ENCODE assay signal across 15 mouse cellular contexts in the genomic region with DNA sequence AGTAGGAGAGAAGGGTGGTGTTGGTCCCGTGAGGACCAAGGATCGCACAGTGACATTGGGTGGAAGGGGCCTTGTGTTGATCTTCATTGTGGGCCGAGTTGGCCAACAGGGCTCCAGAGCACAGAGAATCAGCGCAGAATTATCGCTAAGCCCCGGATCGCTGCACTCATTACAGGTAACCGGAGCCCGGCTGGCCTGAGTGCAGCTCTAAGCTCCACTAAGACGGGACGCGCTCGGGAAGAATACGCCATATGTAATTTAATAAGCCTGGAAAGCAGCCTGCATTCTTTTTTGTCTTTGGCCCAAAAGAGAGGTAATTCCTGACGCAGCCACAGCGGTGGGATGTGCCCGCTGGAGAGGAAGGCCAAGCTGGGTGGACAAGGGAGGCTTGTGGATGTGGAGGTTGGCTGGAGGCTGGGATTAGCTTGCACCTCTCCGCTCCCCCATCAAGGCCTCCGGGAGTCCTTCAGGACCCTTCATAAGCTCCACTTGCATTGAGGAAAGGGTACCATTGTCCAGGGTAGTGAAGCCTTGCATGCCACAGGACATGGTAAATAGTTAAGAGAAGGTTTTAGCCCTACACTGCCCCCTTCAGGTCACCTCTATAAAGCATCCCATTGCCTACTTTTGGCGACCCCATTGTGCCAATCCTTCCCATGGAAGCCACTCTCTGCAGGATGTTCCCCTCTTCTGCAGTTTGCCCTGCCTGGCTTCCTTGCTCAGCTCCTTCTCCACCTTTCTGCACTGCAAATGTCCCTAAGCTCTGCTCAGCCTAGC.
DNase-seq lines count a peak whose midpoint lies in the region; ATAC-seq and TF ChIP-seq lines count a peak whose summit lies in the region.
"Had no signal": no experiment of that assay in that cellular context is flagged by ENCODE, and none has a peak within 500 bp of the region (broad histone marks: within the 10 kb centered on the region; RNA-seq: fewer than 3 reads in every experiment).

No protein-coding gene starts in this region.

- peak; percentile 10 for DNase-seq in A20 (ENCODE audit: low read depth, low spot score)
- DNase-seq in lung, postnatal 0 days (ENCODE audit: low spot score), result no peak
- no peak for DNase-seq in urinary bladder, postnatal 25 days (ENCODE audit: low spot score)
- DNase-seq: cerebellum, adult 8-10 months; heart, postnatal 4 days; lung, postnatal 10 days; right cerebral cortex, postnatal 4 days; thymus, postnatal 36 days had no signal

- no peaks in the 10 kb centered on the region for H3K36me3 ChIP-seq in intestine, postnatal 0 days (ENCODE audit: control insufficient read depth, insufficient read depth)
- no peaks in the 10 kb centered on the region for H3K36me3 ChIP-seq in intestine, embryonic 15.5 days
- no peaks in the 10 kb centered on the region for H3K36me3 ChIP-seq in ES-Bruce4 (ENCODE audit: control insufficient read depth, insufficient read depth, low read length, poor library complexity, severe bottlenecking)
- H3K36me3 ChIP-seq in embryonic facial prominence, embryonic 12.5 days, result no peaks in the 10 kb centered on the region
- no peaks in the 10 kb centered on the region for H3K36me3 ChIP-seq in lung, postnatal 0 days (ENCODE audit: insufficient read depth, low read length)
- H3K36me3 ChIP-seq: limb, embryonic 12.5 days; midbrain, embryonic 10.5 days had no signal

- H3K4me3 ChIP-seq in intestine, postnatal 0 days (ENCODE audit: low read depth, low read length), result no peak overlapping the region
- no peak overlapping the region for H3K4me3 ChIP-seq in intestine, embryonic 15.5 days (replicated peaks)
- peak overlapping the region; percentile 30; the same call in 1 of the 2 replicates for H3K4me3 ChIP-seq in ES-Bruce4 (ENCODE audit: low read depth, low read length)
- H3K4me3 ChIP-seq in embryonic facial prominence, embryonic 12.5 days, result no peak overlapping the region
- H3K4me3 ChIP-seq in lung, postnatal 0 days (ENCODE audit: low read depth, low read length), result no peak overlapping the region
- H3K4me3 ChIP-seq: erythroblast, embryonic 14.5 days; limb, embryonic 12.5 days; midbrain, embryonic 10.5 days had no signal

- no peaks in the 10 kb centered on the region for H3K27me3 ChIP-seq in intestine, postnatal 0 days (replicated peaks; ENCODE audit: control insufficient read depth, insufficient read depth, low read length)
- no peaks in the 10 kb centered on the region for H3K27me3 ChIP-seq in intestine, embryonic 15.5 days (replicated peaks)
- H3K27me3 ChIP-seq in ES-Bruce4 (ENCODE audit: control insufficient read depth, insufficient read depth, low read length, poor library complexity, severe bottlenecking), result no peaks in the 10 kb centered on the region
- H3K27me3 ChIP-seq in embryonic facial prominence, embryonic 12.5 days, result no peaks in the 10 kb centered on the region
- no peaks in the 10 kb centered on the region for H3K27me3 ChIP-seq in lung, postnatal 0 days (replicated peaks; ENCODE audit: insufficient read depth, low read length)

- no peak overlapping the region for H3K4me2 ChIP-seq in intestine, postnatal 0 days (replicated peaks; ENCODE audit: low read depth)
- H3K4me2 ChIP-seq in intestine, embryonic 15.5 days (replicated peaks), result no peak overlapping the region
- no peak overlapping the region for H3K4me2 ChIP-seq in embryonic facial prominence, embryonic 12.5 days (replicated peaks)
- no peak overlapping the region for H3K4me2 ChIP-seq in lung, postnatal 0 days (replicated peaks; ENCODE audit: low read depth, low read length)
- H3K4me2 ChIP-seq: limb, embryonic 12.5 days had no signal

- H3K9ac ChIP-seq in intestine, postnatal 0 days (ENCODE audit: low read depth, low read length), result no peak overlapping the region
- H3K9ac ChIP-seq in intestine, embryonic 15.5 days, result no peak overlapping the region
- H3K9ac ChIP-seq in ES-Bruce4 (ENCODE audit: low read depth, poor library complexity, severe bottlenecking), result no peak overlapping the region
- H3K9ac ChIP-seq in embryonic facial prominence, embryonic 12.5 days, result no peak overlapping the region
- H3K9ac ChIP-seq in lung, postnatal 0 days (replicated peaks; ENCODE audit: low read depth), result no peak overlapping the region
- H3K9ac ChIP-seq: limb, embryonic 12.5 days had no signal

- no peak for TF ChIP-seq EP300 in ES-Bruce4 (IDR thresholded peaks at IDR 0.05; ENCODE audit: insufficient read depth, low read depth, low read length)
- no peak for TF ChIP-seq EP300 in lung, postnatal 0 days (IDR thresholded peaks at IDR 0.05)

- 90% methylated on average over 20 of the region's 20 CpGs for WGBS in intestine, postnatal 0 days
- WGBS in intestine, embryonic 15.5 days, result 86% methylated on average over 20 of the region's 20 CpGs
- WGBS in embryonic facial prominence, embryonic 12.5 days, result 53% methylated on average over 20 of the region's 20 CpGs
- 89% methylated on average over 20 of the region's 20 CpGs for WGBS in lung, postnatal 0 days

- H3K4me1 ChIP-seq in intestine, postnatal 0 days (replicated peaks; ENCODE audit: control insufficient read depth, insufficient read depth, low read length), result no peaks in the 10 kb centered on the region
- H3K4me1 ChIP-seq in intestine, embryonic 15.5 days (replicated peaks), result no peaks in the 10 kb centered on the region
- no peaks in the 10 kb centered on the region for H3K4me1 ChIP-seq in ES-Bruce4 (ENCODE audit: control insufficient read depth, insufficient read depth, low read length)
- 0 out of 2 replicates have a peak, but pooled peaks cover 11% of the 10 kb centered on the region for H3K4me1 ChIP-seq in embryonic facial prominence, embryonic 12.5 days
- H3K4me1 ChIP-seq in lung, postnatal 0 days (ENCODE audit: insufficient read depth, low read depth, low read length), result no peaks in the 10 kb centered on the region
- H3K4me1 ChIP-seq: limb, embryonic 12.5 days; midbrain, embryonic 10.5 days had no signal

- no peak for ATAC-seq in intestine, postnatal 0 days
- no peak for ATAC-seq in intestine, embryonic 15.5 days
- ATAC-seq in embryonic facial prominence, embryonic 12.5 days (ENCODE audit: insufficient number of reproducible peaks, insufficient read depth, low FRiP score, low TSS enrichment), result peak; percentile 76
- ATAC-seq in lung, postnatal 0 days, result no peak

- H3K27ac ChIP-seq in intestine, postnatal 0 days (ENCODE audit: low read depth, low read length), result no peak overlapping the region
- no peak overlapping the region for H3K27ac ChIP-seq in intestine, embryonic 15.5 days
- no peak overlapping the region for H3K27ac ChIP-seq in ES-Bruce4 (ENCODE audit: insufficient read depth, low read length)
- peak overlapping the region; percentile 64 for H3K27ac ChIP-seq in embryonic facial prominence, embryonic 12.5 days
- H3K27ac ChIP-seq in lung, postnatal 0 days (ENCODE audit: low read length), result no peak overlapping the region
- H3K27ac ChIP-seq: limb, embryonic 12.5 days; midbrain, embryonic 10.5 days had no signal

- peak; percentile 54 for TF ChIP-seq CTCF in intestine, postnatal 0 days (IDR thresholded peaks at IDR 0.05; ENCODE audit: low read depth)
- peak; percentile 25 for TF ChIP-seq CTCF in ES-Bruce4 (IDR thresholded peaks at IDR 0.05; ENCODE audit: low read depth, low read length)
- TF ChIP-seq CTCF in lung, postnatal 0 days (IDR thresholded peaks at IDR 0.05), result no peak

- H3K9me3 ChIP-seq in intestine, postnatal 0 days (ENCODE audit: control insufficient read depth), result no peaks in the 10 kb centered on the region
- H3K9me3 ChIP-seq in intestine, embryonic 15.5 days, result no peaks in the 10 kb centered on the region
- H3K9me3 ChIP-seq in ES-Bruce4 (replicated peaks; ENCODE audit: control insufficient read depth, insufficient read depth, low read length, poor library complexity, severe bottlenecking), result no peaks in the 10 kb centered on the region
- no peaks in the 10 kb centered on the region for H3K9me3 ChIP-seq in embryonic facial prominence, embryonic 12.5 days
- H3K9me3 ChIP-seq in lung, postnatal 0 days (ENCODE audit: low read length), result no peaks in the 10 kb centered on the region
- H3K9me3 ChIP-seq: limb, embryonic 12.5 days; midbrain, embryonic 10.5 days had no signal

- TF ChIP-seq POLR2A in ES-Bruce4 (IDR thresholded peaks at IDR 0.05; ENCODE audit: insufficient read depth, low read length), result no peak
